Mouse (Mus musculus) lung, postnatal 0 days (tissue): ENCODE measurements around the gene Ifna11.
"Not testable (repeated sequence)": the region's sequence is repeated elsewhere in the genome, so short reads cannot be mapped to it uniquely, and the experiment has no call there.

Experiments
- CTCF ChIP-seq: IDR thresholded peaks from 2 replicates; pipeline ENCODE4 v1.5.1; 2016; ENCODE audit warnings: antibody characterized with exemption, mild to moderate bottlenecking
- EP300 ChIP-seq: IDR thresholded peaks from 2 replicates; pipeline ENCODE4 v1.6.1; 2016; ENCODE audit warnings: antibody characterized with exemption, mild to moderate bottlenecking, control low read depth

DNA sequence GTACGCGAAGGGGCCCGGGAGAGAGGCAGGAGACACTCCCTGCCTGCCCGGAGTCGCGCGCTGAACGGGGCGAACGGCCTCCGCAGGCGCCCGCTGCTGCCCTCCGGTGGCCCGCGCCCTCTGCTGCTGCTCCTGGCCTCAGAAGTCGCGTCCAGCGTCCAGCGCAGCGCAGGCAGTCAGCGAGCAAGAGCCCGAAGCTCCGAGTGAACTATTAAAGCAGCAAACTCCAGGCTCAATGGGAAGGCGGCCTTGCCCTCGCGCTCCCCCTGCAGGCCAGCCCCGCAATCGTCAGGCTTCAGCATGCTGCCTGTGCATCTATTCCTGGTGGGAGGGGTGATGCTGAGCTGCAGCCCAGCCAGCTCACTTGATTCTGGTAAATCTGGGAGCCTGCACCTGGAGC is 16.8 kb upstream of the Ifna11 start, which contains the start of gene Gm13287:
- not testable (repeated sequence) for TF ChIP-seq EP300, CTCF
